Mouse (Mus musculus) midbrain, postnatal 0 days (tissue): ENCODE data around the gene Pex11a. TPM values are rescaled to one million over a fixed set of nuclear protein-coding genes. Genes with fewer than 3 reads are reported as not detected.

Experiments
- ATAC-seq: fragments of 200-750 bp; cut with Nextera tagmentation; 2 replicates; pipeline ENCODE4 v1.8.0; 2017; ENCODE audit warnings: moderate number of reproducible peaks, mild to moderate bottlenecking, moderate TSS enrichment, moderate library complexity; ENCODE audit not compliant: low FRiP score
- DNase-seq: peaks from one replicate; pipeline ENCODE4 v3.0.0-alpha.2; 2015; ENCODE audit warnings: low spot score
- H3K27ac ChIP-seq: fragments of 300-500 bp; sonication (generic); 2 replicates; pipeline ENCODE4 v1.5.1; 2014; ENCODE audit warnings: low read depth, mild to moderate bottlenecking, low read length, mixed read lengths
- H3K27me3 ChIP-seq: fragments of 300-500 bp; sonication (generic); 2 replicates; pipeline ENCODE4 v1.6.1; 2014; ENCODE audit warnings: low read length, control low read depth, mixed read lengths; ENCODE audit not compliant: insufficient read depth
- H3K36me3 ChIP-seq: fragments of 300-500 bp; sonication (generic); 2 replicates; pipeline ENCODE4 v1.6.1; 2014; ENCODE audit warnings: low read length, control low read depth, mixed read lengths; ENCODE audit not compliant: insufficient read depth
- H3K4me1 ChIP-seq: fragments of 300-500 bp; sonication (generic); 2 replicates; pipeline ENCODE4 v1.6.1; 2014; ENCODE audit warnings: mild to moderate bottlenecking, control low read depth, antibody characterized with exemption, low read length, mixed read lengths; ENCODE audit not compliant: insufficient read depth
- H3K4me2 ChIP-seq: fragments of 300-500 bp; sonication (generic); 2 replicates; pipeline ENCODE4 v1.6.1; 2014; ENCODE audit warnings: low read depth, mild to moderate bottlenecking, low read length, mixed read lengths; ENCODE audit not compliant: poor library complexity, severe bottlenecking
- H3K4me3 ChIP-seq: fragments of 300-500 bp; sonication (generic); 2 replicates; pipeline ENCODE4 v1.5.1; 2014; ENCODE audit warnings: low read depth, mild to moderate bottlenecking, low read length, moderate library complexity
- H3K9ac ChIP-seq: fragments of 300-500 bp; sonication (generic); replicated peaks from 2 replicates; pipeline ENCODE4 v1.6.1; 2014; ENCODE audit warnings: mild to moderate bottlenecking, low read length, moderate library complexity, mixed read lengths; ENCODE audit not compliant: poor library complexity, severe bottlenecking
- H3K9me3 ChIP-seq: fragments of 300-500 bp; sonication (generic); 2 replicates; pipeline ENCODE4 v1.6.1; 2016; ENCODE audit warnings: low read length, control low read depth
- CTCF ChIP-seq: IDR thresholded peaks from 2 replicates; pipeline ENCODE4 v1.5.1; 2016; ENCODE audit warnings: antibody characterized with exemption, mild to moderate bottlenecking
- WGBS: fragments of 180-500 bp; shearing (Covaris S2); extraction: QIAGEN DNeasy Blood & Tissue Kit; methylation state at CpG from one replicate; pipeline ENCODE4 v1.1.7; 2014; 5-methylcytosine and 5-hydroxymethylcytosine counted together
- polyA plus RNA-seq: library from polyadenylated mRNA; unstranded; fragments of >200 nt; fragmentation: Nextera tagmentation; extraction: Ambion mirVana; gene quantifications from 2 replicates; pipeline ENCODE4 v1.2.1, GENCODE M21; 2015
- total RNA-seq: library from RNA; depleted of rRNA; stranded (reverse); fragments of >200 nt; gene quantifications from 2 replicates; pipeline ENCODE4 v1.2.3, GENCODE M21; 2014

The Pex11a gene
- total and polyA plus RNA-seq, 2 experiments from 2014 or later: 3.6 to 11.9 TPM

- no peaks in the 10 kb centered on the region for H3K4me1 ChIP-seq
- 28% methylated on average over 2 of the region's 2 CpGs for WGBS
- no peaks in the 10 kb centered on the region for H3K9me3 ChIP-seq
- no peak overlapping the region for H3K4me2 ChIP-seq
- H3K36me3 ChIP-seq: no peaks in the 10 kb centered on the region
- peak; percentile 66 for TF ChIP-seq CTCF
- ATAC-seq: no peak
- DNase-seq: peak; percentile 31
- H3K27ac ChIP-seq: no peak overlapping the region
- 0 out of 2 replicates have a peak, but pooled peaks cover 5% of the 10 kb centered on the region for H3K27me3 ChIP-seq
- no peak overlapping the region for H3K4me3 ChIP-seq
- H3K9ac ChIP-seq: no peak overlapping the region
These were observed 15.8 kb downstream of the Pex11a start for GRCm38 (mm10) chr7:79727091-79727490.

- Histone ChIP-seq H3K4me2 (peak overlapping the region; percentile 82), H3K27me3 (0 out of 2 replicates have a peak, but pooled peaks cover 5% of the 10 kb centered on the region), H3K9ac (peak overlapping the region; percentile 83), H3K4me3 (peak overlapping the region; percentile 56), H3K27ac (peak overlapping the region; percentile 44; the same call in 1 of the 2 replicates), H3K4me1 (no peaks in the 10 kb centered on the region), H3K9me3 (no peaks in the 10 kb centered on the region), H3K36me3 (no peaks in the 10 kb centered on the region)
- ATAC-seq (peak; percentile 67), DNase-seq (peak; percentile 60)
- no peak for TF ChIP-seq CTCF
- under 1% methylated on average over 48 of the region's 48 CpGs for WGBS
These were observed 21.4 kb downstream of the Pex11a start for GRCm38 (mm10) chr7:79721386-79721977.

- 1% methylated on average over 46 of the region's 55 CpGs for WGBS
- no peak for TF ChIP-seq CTCF
- peaks cover 5% of the 10 kb centered on the region; the same call in 1 of the 2 replicates for H3K4me1 ChIP-seq
- H3K4me2 ChIP-seq: peak within 1 kb of the TSS; percentile 95
- peak within 1 kb of the TSS; percentile 50 for H3K9ac ChIP-seq
- H3K9me3 ChIP-seq: no peaks in the 10 kb centered on the region
- H3K36me3 ChIP-seq: no peaks in the 10 kb centered on the region
- no peak within 1 kb of the TSS for H3K27ac ChIP-seq
- peak within 1 kb of the TSS; percentile 66 for H3K4me3 ChIP-seq
- H3K27me3 ChIP-seq: no peaks in the 10 kb centered on the region
- DNase-seq: peak; percentile 72
- ATAC-seq: peak; percentile 75
These were observed 27.5 kb downstream of the Pex11a start, which contains the start of gene Kif7 for GRCm38 (mm10) chr7:79715187-79715981. Gene Kif7 (minus strand): TSS chr7:79715720.

- Histone ChIP-seq H3K9ac (peak overlapping the region; percentile 66), H3K9me3 (no peaks in the 10 kb centered on the region), H3K27me3 (no peaks in the 10 kb centered on the region; the same call in 1 of the 2 replicates), H3K4me3 (peak overlapping the region; percentile 47), H3K4me2 (peak overlapping the region; percentile 71), H3K27ac (peak overlapping the region; percentile 51), H3K4me1 (peaks cover 5% of the 10 kb centered on the region; the same call in 1 of the 2 replicates), H3K36me3 (0 out of 2 replicates have a peak, but pooled peaks cover 2% of the 10 kb centered on the region)
- ATAC-seq (peak; percentile 8; the same call in 1 of the 2 replicates), DNase-seq (no peak)
- TF ChIP-seq CTCF: no peak
- WGBS: 35% methylated on average over 17 of the region's 17 CpGs
These were observed 32.1 kb downstream of the Pex11a start for GRCm38 (mm10) chr7:79710831-79711230.

GRCm38 (mm10) chr7:79710130-79710607 is 32.8 kb downstream of the Pex11a start:
- peak; percentile 65 for TF ChIP-seq CTCF
- DNase-seq (peak; percentile 86), ATAC-seq (peak; percentile 87)
- peak overlapping the region; percentile 51; the same call in 1 of the 2 replicates for H3K27ac ChIP-seq
- H3K4me2 ChIP-seq: peak overlapping the region; percentile 71
- H3K4me3 ChIP-seq: peak overlapping the region; percentile 47
- H3K27me3 ChIP-seq: no peaks in the 10 kb centered on the region; the same call in 1 of the 2 replicates
- peaks cover 5% of the 10 kb centered on the region; the same call in 1 of the 2 replicates for H3K4me1 ChIP-seq
- H3K9me3 ChIP-seq: no peaks in the 10 kb centered on the region
- under 1% methylated on average over 50 of the region's 55 CpGs for WGBS
- H3K9ac ChIP-seq: peak overlapping the region; percentile 66
- H3K36me3 ChIP-seq: 0 out of 2 replicates have a peak, but pooled peaks cover 2% of the 10 kb centered on the region
